Mouse (Mus musculus): ENCODE results near the gene Stim2. TPM values are rescaled to one million over a fixed set of nuclear protein-coding genes. Genes with fewer than 3 reads are reported as not detected.

Gene Stim2
- total and polyA plus RNA-seq, 3 experiments, result 16.8 to 21.5 (median 18.2) TPM

- Histone ChIP-seq H3K4me3 (replicated peaks in 1 of 3; ENCODE audit: low read depth in 2 of 3, low read length in 2 of 3, poor library complexity in 1 of 3) (no peak overlapping the region), H3K9ac (ENCODE audit: insufficient read depth, low read depth) (no peak overlapping the region), H3K79me2 (replicated peaks; ENCODE audit: control insufficient read depth, extremely low read depth, insufficient read depth, poor library complexity, severe bottlenecking) (no peaks in the 10 kb centered on the region), H3K27ac (ENCODE audit: insufficient read depth, low read depth) (no peak overlapping the region), H3K9me3 (replicated peaks; ENCODE audit: low read length) (no peaks in the 10 kb centered on the region), H3K4me2 (ENCODE audit: insufficient read depth, low read depth, poor library complexity, severe bottlenecking) (no peak overlapping the region), H3K36me3 (replicated peaks in 1 of 2; ENCODE audit: control insufficient read depth in 1 of 2, insufficient read depth in 1 of 2, low read length in 1 of 2) (peaks cover 31 to 59% of the 10 kb centered on the region in 2 experiments), H3K27me3 (replicated peaks) (no peaks in the 10 kb centered on the region), H3K4me1 (ENCODE audit: control insufficient read depth in 1 of 2, insufficient read depth in 2 of 2) (peaks cover 2 to 8% of the 10 kb centered on the region in 2 experiments; a peak in 2 of 4 replicates)
- TF ChIP-seq NELFE (IDR thresholded peaks at IDR 0.05; ENCODE audit: low read depth, low read length) (no peak), ZKSCAN1 (IDR thresholded peaks at IDR 0.05; ENCODE audit: borderline replicate concordance, low read depth, low read length) (no peak), MYC (IDR thresholded peaks at IDR 0.05; ENCODE audit: low read depth, low read length) (no peak), ZNF384 (IDR thresholded peaks at IDR 0.05; ENCODE audit: low read depth, low read length) (no peak), NRF1 (IDR thresholded peaks at IDR 0.05; ENCODE audit: low read depth, low read length) (no peak), POLR2A (IDR thresholded peaks at IDR 0.05; ENCODE audit: low read depth, low read length) (no peak), EP300 (IDR thresholded peaks at IDR 0.05; ENCODE audit: low read length) (no peak), KAT2A (IDR thresholded peaks at IDR 0.05; ENCODE audit: insufficient replicate concordance, low read length) (no peak), JUND (conservative IDR thresholded peaks at IDR 0.05; ENCODE audit: low read depth, low read length) (no peak), POLR2AphosphoS2 (IDR thresholded peaks at IDR 0.05; ENCODE audit: low read depth, low read length) (no peak), HCFC1 (IDR thresholded peaks at IDR 0.05; ENCODE audit: low read depth, low read length) (no peak), USF1 (IDR thresholded peaks at IDR 0.05; ENCODE audit: low read depth, low read length) (no peak), MEF2A (IDR thresholded peaks at IDR 0.05; ENCODE audit: borderline replicate concordance, low read depth, low read length) (no peak), SMC3 (IDR thresholded peaks at IDR 0.05; ENCODE audit: low read depth, low read length) (no peak), BHLHE40 (IDR thresholded peaks at IDR 0.05; ENCODE audit: low read depth, low read length) (no peak), IRF4 (IDR thresholded peaks at IDR 0.05; ENCODE audit: low read depth, low read length) (no peak), MXI1 (IDR thresholded peaks at IDR 0.05; ENCODE audit: low read depth, low read length) (no peak), ELF1 (IDR thresholded peaks at IDR 0.05; ENCODE audit: low read depth, low read length) (no peak), JUN (IDR thresholded peaks at IDR 0.05; ENCODE audit: insufficient read depth, low read depth, low read length) (no peak)
- DNase-seq (ENCODE audit: extremely low read depth), result no peak
- dilution Hi-C loops (cut with MboI; ENCODE audit: extremely low pct_ligation_motif_present, extremely low pct_unique_long_range_greater_than_20kb, low sequenced_read_pairs), result no loop called here
- in situ Hi-C loops (cut with MboI; ENCODE audit: low pct_ligation_motif_present, low pct_unique_long_range_greater_than_20kb, low sequenced_read_pairs), result loop anchor here (10.0 to 25.0 kb wide), 3 partner anchors 429 to 792 kb away; no protein-coding TSS in a partner anchor
Measured at GRCm38 (mm10) chr5:54116538-54116937, 118.2 kb downstream of the Stim2 start.

GRCm38 (mm10) chr5:54118410-54119212 is 120.3 kb downstream of the Stim2 start:
- H3K9ac ChIP-seq (ENCODE audit: insufficient read depth, low read depth), result no peak overlapping the region
- H3K9me3 ChIP-seq (replicated peaks; ENCODE audit: low read length), result no peaks in the 10 kb centered on the region
- dilution Hi-C loops (cut with MboI; ENCODE audit: extremely low pct_ligation_motif_present, extremely low pct_unique_long_range_greater_than_20kb, low sequenced_read_pairs) (no loop called here), in situ Hi-C loops (cut with MboI; ENCODE audit: low pct_ligation_motif_present, low pct_unique_long_range_greater_than_20kb, low sequenced_read_pairs) (loop anchor here (10.0 to 25.0 kb wide), 3 partner anchors 431 to 794 kb away; no protein-coding TSS in a partner anchor)
- no peak overlapping the region for H3K4me2 ChIP-seq (ENCODE audit: insufficient read depth, low read depth, poor library complexity, severe bottlenecking)
- TF ChIP-seq BHLHE40 (IDR thresholded peaks at IDR 0.05; ENCODE audit: low read depth, low read length) (no peak), EP300 (IDR thresholded peaks at IDR 0.05; ENCODE audit: low read length) (no peak), POLR2AphosphoS2 (IDR thresholded peaks at IDR 0.05; ENCODE audit: low read depth, low read length) (no peak), ZNF384 (IDR thresholded peaks at IDR 0.05; ENCODE audit: low read depth, low read length) (no peak), MAX (IDR thresholded peaks at IDR 0.05; ENCODE audit: low read length) (no peak), CHD2 (IDR thresholded peaks at IDR 0.05; ENCODE audit: low read length) (no peak), RCOR1 (conservative IDR thresholded peaks at IDR 0.05; ENCODE audit: low read depth, low read length) (no peak), MAZ (IDR thresholded peaks at IDR 0.05; ENCODE audit: low read depth, low read length) (no peak), MEF2A (IDR thresholded peaks at IDR 0.05; ENCODE audit: borderline replicate concordance, low read depth, low read length) (no peak), MAFK (IDR thresholded peaks at IDR 0.05; ENCODE audit: insufficient replicate concordance, low read length) (no peak), SIN3A (IDR thresholded peaks at IDR 0.05; ENCODE audit: low read length) (no peak), TBP (conservative IDR thresholded peaks at IDR 0.05; ENCODE audit: low read depth, low read length) (no peak), USF1 (IDR thresholded peaks at IDR 0.05; ENCODE audit: low read depth, low read length) (no peak), E2F4 (IDR thresholded peaks at IDR 0.05; ENCODE audit: insufficient replicate concordance, low read depth, low read length) (no peak), HCFC1 (IDR thresholded peaks at IDR 0.05; ENCODE audit: low read depth, low read length) (no peak), CTCF (conservative IDR thresholded peaks at IDR 0.05 in 1 of 2, IDR thresholded peaks at IDR 0.05 in 1 of 2; ENCODE audit: low read depth in 2 of 2, low read length in 2 of 2) (no peak), ZC3H11A (IDR thresholded peaks at IDR 0.05; ENCODE audit: low read depth, low read length) (no peak), NELFE (IDR thresholded peaks at IDR 0.05; ENCODE audit: low read depth, low read length) (no peak)
- no peak overlapping the region for H3K27ac ChIP-seq (ENCODE audit: insufficient read depth, low read depth)
- H3K79me2 ChIP-seq (replicated peaks; ENCODE audit: control insufficient read depth, extremely low read depth, insufficient read depth, poor library complexity, severe bottlenecking), result no peaks in the 10 kb centered on the region
- no peaks in the 10 kb centered on the region for H3K27me3 ChIP-seq (replicated peaks)
- no peak for DNase-seq (ENCODE audit: extremely low read depth)
- H3K4me3 ChIP-seq (replicated peaks in 1 of 3; ENCODE audit: low read depth in 2 of 3, low read length in 2 of 3, poor library complexity in 1 of 3), result no peak overlapping the region
- peaks cover 28 to 52% of the 10 kb centered on the region in 2 experiments for H3K36me3 ChIP-seq (replicated peaks in 1 of 2; ENCODE audit: control insufficient read depth in 1 of 2, insufficient read depth in 1 of 2, low read length in 1 of 2)
- peaks cover 2 to 8% of the 10 kb centered on the region in 2 experiments; a peak in 2 of 4 replicates for H3K4me1 ChIP-seq (ENCODE audit: control insufficient read depth in 1 of 2, insufficient read depth in 2 of 2)

All from CH12.LX (cell line).